Mouse (Mus musculus): ENCODE data around the gene Wdr73. TPM values are rescaled to one million over a fixed set of nuclear protein-coding genes. Genes with fewer than 3 reads are reported as not detected.

Wdr73 gene
- polyA plus RNA-seq, 1 experiment from 2014 or later: 36.3 TPM

GRCm38 (mm10) chr7:80846280-80846678 is 54.8 kb downstream of the Wdr73 start:
- Histone ChIP-seq H3K4me2 (no peak overlapping the region), H3K27me3 (no peaks in the 10 kb centered on the region), H3K36me3 (no peaks in the 10 kb centered on the region), H3K4me1 (replicated peaks) (no peaks in the 10 kb centered on the region), H3K4me3 (no peak overlapping the region), H3K27ac (replicated peaks) (no peak overlapping the region), H3K9ac (no peak overlapping the region), H3K9me3 (no peaks in the 10 kb centered on the region)
- no peak for ATAC-seq (ENCODE audit: low read depth)
- 89% methylated on average over 10 of the region's 10 CpGs for WGBS

DNA sequence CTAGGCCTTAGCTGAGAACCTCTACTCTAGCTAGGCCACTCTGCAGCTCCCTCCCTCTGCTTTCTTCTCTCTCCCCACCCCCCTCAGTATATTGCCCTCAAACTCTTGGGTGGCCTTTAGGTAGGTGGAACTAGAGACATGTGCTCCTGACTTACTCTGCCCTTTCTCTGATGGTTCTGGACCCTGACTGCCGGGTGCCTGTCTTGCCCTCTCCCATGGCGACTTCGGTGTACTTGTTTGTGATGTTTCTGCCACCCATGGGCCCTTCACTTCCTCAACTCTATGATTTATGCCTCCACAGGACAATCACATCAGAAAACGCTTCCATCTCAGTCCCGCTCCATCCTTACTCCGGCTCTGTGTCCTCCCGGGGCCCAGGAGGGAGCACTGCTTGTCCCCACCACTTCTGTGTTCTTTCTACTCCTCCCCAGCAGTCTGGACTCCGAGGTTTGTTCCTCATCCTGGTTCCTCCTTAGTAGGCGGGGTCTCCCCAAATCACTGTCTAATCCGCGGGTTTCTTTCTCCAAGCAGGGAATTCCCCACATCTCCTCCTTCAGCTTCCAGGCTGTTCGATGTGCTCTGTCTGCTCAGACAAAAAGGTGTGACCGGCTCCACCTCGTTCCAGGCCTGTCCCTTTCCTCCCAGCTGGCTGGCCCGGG is 55.3 kb downstream of the Wdr73 start:
- Histone ChIP-seq H3K9ac (no peak overlapping the region), H3K4me2 (no peak overlapping the region), H3K27ac (replicated peaks) (no peak overlapping the region), H3K9me3 (no peaks in the 10 kb centered on the region), H3K27me3 (no peaks in the 10 kb centered on the region), H3K36me3 (no peaks in the 10 kb centered on the region), H3K4me1 (replicated peaks) (no peaks in the 10 kb centered on the region), H3K4me3 (no peak overlapping the region)
- WGBS: 84% methylated on average over 15 of the region's 15 CpGs
- no peak for ATAC-seq (ENCODE audit: low read depth)

- Histone ChIP-seq H3K36me3 (no peaks in the 10 kb centered on the region), H3K27ac (replicated peaks) (no peak overlapping the region), H3K4me2 (no peak overlapping the region), H3K9me3 (no peaks in the 10 kb centered on the region), H3K9ac (no peak overlapping the region), H3K4me1 (replicated peaks) (no peaks in the 10 kb centered on the region), H3K4me3 (no peak overlapping the region), H3K27me3 (no peaks in the 10 kb centered on the region)
- WGBS: 97% methylated on average over 12 of the region's 12 CpGs
- no peak for ATAC-seq (ENCODE audit: low read depth)
Observed at GRCm38 (mm10) chr7:80844691-80845090, 56.4 kb downstream of the Wdr73 start.

DNA sequence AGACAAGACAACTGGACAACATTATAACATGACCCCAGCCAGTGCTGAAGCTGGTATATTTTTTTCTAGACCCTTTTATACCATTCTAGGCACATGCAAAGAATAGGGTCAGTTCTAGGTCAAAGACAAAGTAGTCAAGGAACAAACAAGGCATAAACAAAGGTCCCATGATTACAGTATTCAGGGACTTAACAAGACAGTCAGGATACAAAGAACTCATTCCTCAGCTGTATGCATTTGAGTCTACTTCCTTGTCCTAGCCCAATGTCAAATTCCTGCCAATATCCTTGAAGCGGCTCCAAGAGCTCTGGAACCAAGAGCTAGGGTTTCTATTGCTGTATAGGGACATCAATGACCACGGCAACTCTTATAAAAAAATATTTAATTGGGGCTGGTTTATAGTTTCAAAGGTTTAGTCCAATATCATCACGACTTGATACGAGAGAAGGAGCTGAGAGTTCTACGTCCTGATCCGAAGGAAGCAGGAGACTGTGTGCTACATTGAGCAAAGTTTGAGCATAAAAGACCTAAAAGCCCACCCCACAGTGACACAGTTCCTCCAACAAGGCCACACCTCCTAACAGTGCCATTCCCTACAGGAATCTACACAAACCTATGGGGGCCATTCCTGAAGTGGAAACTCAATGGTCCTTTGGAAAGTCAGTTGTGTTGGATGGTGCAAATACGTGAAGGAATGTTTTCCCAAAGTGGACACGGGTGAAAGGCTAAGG is 57.0 kb downstream of the Wdr73 start:
- Histone ChIP-seq H3K36me3 (no peaks in the 10 kb centered on the region), H3K9me3 (no peaks in the 10 kb centered on the region), H3K4me1 (replicated peaks) (no peaks in the 10 kb centered on the region), H3K9ac (no peak overlapping the region), H3K4me2 (no peak overlapping the region), H3K4me3 (no peak overlapping the region), H3K27ac (replicated peaks) (no peak overlapping the region), H3K27me3 (no peaks in the 10 kb centered on the region)
- 91% methylated on average over 8 of the region's 8 CpGs for WGBS
- ATAC-seq (ENCODE audit: low read depth): no peak

- Histone ChIP-seq H3K9ac (no peak overlapping the region), H3K4me1 (replicated peaks) (no peaks in the 10 kb centered on the region), H3K27me3 (no peaks in the 10 kb centered on the region), H3K9me3 (no peaks in the 10 kb centered on the region), H3K4me2 (no peak overlapping the region), H3K36me3 (no peaks in the 10 kb centered on the region), H3K4me3 (no peak overlapping the region), H3K27ac (replicated peaks) (no peak overlapping the region)
- 90% methylated on average over 1 of the region's 1 CpGs for WGBS
- ATAC-seq (ENCODE audit: low read depth): no peak
Observed at GRCm38 (mm10) chr7:80843176-80843575, 57.9 kb downstream of the Wdr73 start.

DNA sequence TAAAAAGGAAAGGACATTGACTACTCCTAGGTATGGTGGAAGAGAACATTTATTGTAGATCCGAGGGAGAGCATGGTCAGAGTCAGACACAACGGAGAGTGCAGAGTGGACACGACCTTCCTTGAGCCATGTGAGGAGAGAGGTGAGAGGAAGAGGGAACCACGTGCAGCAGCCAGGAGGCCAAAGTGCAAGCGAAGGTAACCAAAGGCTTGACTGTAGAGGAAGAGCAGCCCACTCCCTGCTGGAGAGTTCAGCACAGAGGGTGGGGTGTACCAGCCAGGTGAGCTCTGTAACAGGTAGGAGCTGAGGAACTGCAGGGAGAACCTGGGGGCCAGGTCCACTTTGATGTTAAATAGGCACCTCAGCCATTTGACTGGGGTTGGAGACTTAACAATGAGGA is 58.9 kb downstream of the Wdr73 start:
- Histone ChIP-seq H3K9me3 (no peaks in the 10 kb centered on the region), H3K27ac (replicated peaks) (no peak overlapping the region), H3K4me2 (no peak overlapping the region), H3K4me1 (replicated peaks) (no peaks in the 10 kb centered on the region), H3K9ac (no peak overlapping the region), H3K36me3 (no peaks in the 10 kb centered on the region), H3K27me3 (no peaks in the 10 kb centered on the region), H3K4me3 (no peak overlapping the region)
- 79% methylated on average over 5 of the region's 5 CpGs for WGBS
- no peak for ATAC-seq (ENCODE audit: low read depth)

DNA sequence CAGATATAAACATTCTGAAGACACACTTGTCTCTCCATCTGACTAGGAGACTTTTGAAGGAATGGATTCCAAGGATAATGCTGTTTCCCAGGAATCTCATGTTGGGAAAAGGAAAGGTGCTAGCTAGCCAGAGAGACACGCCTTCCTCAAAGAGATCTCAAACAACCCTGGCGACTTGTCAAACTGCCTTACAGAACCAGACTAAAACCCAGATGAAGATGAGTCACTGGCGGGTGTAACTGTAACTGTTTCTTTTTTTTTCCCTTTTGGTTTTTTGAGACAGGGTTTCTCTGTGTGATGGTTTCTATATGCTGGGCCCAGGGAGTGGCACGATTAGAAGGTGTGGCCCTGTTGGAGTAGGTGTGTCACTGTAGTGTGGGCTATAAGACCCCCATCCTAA is 60.1 kb downstream of the Wdr73 start:
- H3K4me2 ChIP-seq: no peak overlapping the region
- no peak overlapping the region for H3K27ac ChIP-seq (replicated peaks)
- no peak for ATAC-seq (ENCODE audit: low read depth)
- no peaks in the 10 kb centered on the region for H3K9me3 ChIP-seq
- WGBS: 86% methylated on average over 4 of the region's 4 CpGs
- H3K27me3 ChIP-seq: no peaks in the 10 kb centered on the region
- no peak overlapping the region for H3K4me3 ChIP-seq
- H3K9ac ChIP-seq: no peak overlapping the region
- no peaks in the 10 kb centered on the region for H3K4me1 ChIP-seq (replicated peaks)
- no peaks in the 10 kb centered on the region for H3K36me3 ChIP-seq

Other genes starting within 250 kb of the Wdr73 start
- 17.3 and 18.6 TPM in 2 replicates for gene Crtc3, start 212.4 kb downstream of the Wdr73 start, polyA plus RNA-seq (2015; fragmentation: Nextera tagmentation; extraction: Ambion mirVana)
- gene Iqgap1, start 75.3 kb downstream of the Wdr73 start, polyA plus RNA-seq (2015; fragmentation: Nextera tagmentation; extraction: Ambion mirVana): 19.7 and 22.3 TPM in 2 replicates
- gene Zscan2, start 40.3 kb downstream of the Wdr73 start, polyA plus RNA-seq (2015; fragmentation: Nextera tagmentation; extraction: Ambion mirVana): 5.3 and 5.4 TPM in 2 replicates
- 5.5 and 7.5 TPM in 2 replicates for gene Nmb, start 3.8 kb upstream of the Wdr73 start, polyA plus RNA-seq (2015; fragmentation: Nextera tagmentation; extraction: Ambion mirVana)
- 193 and 195 TPM in 2 replicates for gene Sec11a, start 46.5 kb upstream of the Wdr73 start, polyA plus RNA-seq (2015; fragmentation: Nextera tagmentation; extraction: Ambion mirVana)
- 9.2 and 9.4 TPM in 2 replicates for gene Zfp592, start 92.4 kb upstream of the Wdr73 start, polyA plus RNA-seq (2015; fragmentation: Nextera tagmentation; extraction: Ambion mirVana)
- 0.23 and 0.29 TPM in 2 replicates for gene Alpk3, start 156.3 kb upstream of the Wdr73 start, polyA plus RNA-seq (2015; fragmentation: Nextera tagmentation; extraction: Ambion mirVana)
- not detected in 2 replicates for gene Slc28a1, start 213.5 kb upstream of the Wdr73 start, polyA plus RNA-seq (2015; fragmentation: Nextera tagmentation; extraction: Ambion mirVana)